Mouse (Mus musculus): ENCODE results near the gene Ip6k3. TPM values are rescaled to one million over a fixed set of nuclear protein-coding genes. Genes with fewer than 3 reads are reported as not detected.

The Ip6k3 gene
- polyA plus RNA-seq, 2 experiments: 0.47 to 0.76 TPM

DNA sequence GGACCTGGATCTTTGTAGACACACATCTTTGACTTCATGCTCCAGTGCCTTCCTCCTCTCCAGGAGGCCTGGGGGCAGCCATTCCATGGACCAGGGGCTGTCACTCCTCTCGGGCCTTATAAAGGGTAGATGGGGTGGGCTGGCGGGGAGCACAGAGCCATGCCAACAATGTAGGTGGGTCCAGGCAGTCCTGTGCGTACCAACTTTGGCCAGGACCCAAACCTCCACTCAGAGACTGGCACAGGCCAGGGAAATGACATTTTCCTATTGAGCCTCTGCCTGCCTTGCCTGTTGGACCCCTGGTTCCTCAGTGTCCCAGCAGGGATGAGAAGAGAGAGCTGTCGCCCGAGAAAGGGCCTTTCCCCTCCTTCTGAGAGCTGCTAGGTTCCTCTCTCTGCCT lies 14.8 kb upstream of the Ip6k3 start:
- H3K9ac ChIP-seq (ENCODE audit: low read depth, low read length, severe bottlenecking): no peak overlapping the region
- no peaks in the 10 kb centered on the region for H3K36me3 ChIP-seq (ENCODE audit: control insufficient read depth, insufficient read depth, low read length)
- no peak overlapping the region for H3K27ac ChIP-seq (replicated peaks; ENCODE audit: low read depth, low read length)
- H3K9me3 ChIP-seq (ENCODE audit: control insufficient read depth, low read length): no peaks in the 10 kb centered on the region
- DNase-seq (ENCODE audit: low spot score): no peak
- H3K4me3 ChIP-seq (replicated peaks; ENCODE audit: low read length): no peak overlapping the region
- ATAC-seq (ENCODE audit: low FRiP score, low read depth): no peak
- no peak for TF ChIP-seq POLR2A (IDR thresholded peaks at IDR 0.05; ENCODE audit: borderline replicate concordance, extremely low read depth, insufficient read depth, insufficient read length)
- H3K4me2 ChIP-seq (replicated peaks; ENCODE audit: low read depth, low read length, severe bottlenecking): no peak overlapping the region
- H3K27me3 ChIP-seq (ENCODE audit: control insufficient read depth, insufficient read depth, low read length): no peaks in the 10 kb centered on the region
- 77% methylated on average over 5 of the region's 5 CpGs for WGBS
- peaks cover 5% of the 10 kb centered on the region; the same call in 1 of the 2 replicates for H3K4me1 ChIP-seq (ENCODE audit: control insufficient read depth, insufficient read depth, low read length)

DNA sequence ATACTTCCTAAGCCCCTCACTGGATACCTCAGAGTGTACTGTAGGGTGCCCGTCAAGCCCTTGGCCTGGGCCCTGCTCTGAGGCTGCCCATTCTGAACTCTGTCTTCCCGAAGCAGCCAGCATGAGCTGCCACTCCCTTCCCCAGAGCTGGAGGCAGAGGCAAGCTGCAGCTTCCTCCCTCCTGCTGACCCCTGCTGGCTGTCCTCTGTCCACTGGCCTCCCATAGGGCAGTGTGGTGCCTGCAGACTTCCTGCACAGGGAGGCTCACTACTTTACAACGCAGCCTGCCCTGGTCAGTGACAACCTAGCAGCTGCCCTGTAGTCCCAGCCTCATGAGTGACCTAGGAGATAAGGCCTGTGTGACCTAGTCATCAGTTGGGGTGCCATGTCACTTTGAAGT lies 14.1 kb upstream of the Ip6k3 start:
- H3K4me1 ChIP-seq (ENCODE audit: control insufficient read depth, insufficient read depth, low read length): peaks cover 5% of the 10 kb centered on the region; the same call in 1 of the 2 replicates
- H3K4me3 ChIP-seq (replicated peaks; ENCODE audit: low read length): no peak overlapping the region
- WGBS: 40% methylated on average over 3 of the region's 3 CpGs
- TF ChIP-seq POLR2A (IDR thresholded peaks at IDR 0.05; ENCODE audit: borderline replicate concordance, extremely low read depth, insufficient read depth, insufficient read length): no peak
- H3K36me3 ChIP-seq (ENCODE audit: control insufficient read depth, insufficient read depth, low read length): no peaks in the 10 kb centered on the region
- ATAC-seq (ENCODE audit: low FRiP score, low read depth) (no peak), DNase-seq (ENCODE audit: low spot score) (no peak)
- H3K27ac ChIP-seq (replicated peaks; ENCODE audit: low read depth, low read length): no peak overlapping the region
- no peaks in the 10 kb centered on the region for H3K9me3 ChIP-seq (ENCODE audit: control insufficient read depth, low read length)
- H3K27me3 ChIP-seq (ENCODE audit: control insufficient read depth, insufficient read depth, low read length): no peaks in the 10 kb centered on the region
- H3K9ac ChIP-seq (ENCODE audit: low read depth, low read length, severe bottlenecking): no peak overlapping the region
- no peak overlapping the region for H3K4me2 ChIP-seq (replicated peaks; ENCODE audit: low read depth, low read length, severe bottlenecking)

DNA sequence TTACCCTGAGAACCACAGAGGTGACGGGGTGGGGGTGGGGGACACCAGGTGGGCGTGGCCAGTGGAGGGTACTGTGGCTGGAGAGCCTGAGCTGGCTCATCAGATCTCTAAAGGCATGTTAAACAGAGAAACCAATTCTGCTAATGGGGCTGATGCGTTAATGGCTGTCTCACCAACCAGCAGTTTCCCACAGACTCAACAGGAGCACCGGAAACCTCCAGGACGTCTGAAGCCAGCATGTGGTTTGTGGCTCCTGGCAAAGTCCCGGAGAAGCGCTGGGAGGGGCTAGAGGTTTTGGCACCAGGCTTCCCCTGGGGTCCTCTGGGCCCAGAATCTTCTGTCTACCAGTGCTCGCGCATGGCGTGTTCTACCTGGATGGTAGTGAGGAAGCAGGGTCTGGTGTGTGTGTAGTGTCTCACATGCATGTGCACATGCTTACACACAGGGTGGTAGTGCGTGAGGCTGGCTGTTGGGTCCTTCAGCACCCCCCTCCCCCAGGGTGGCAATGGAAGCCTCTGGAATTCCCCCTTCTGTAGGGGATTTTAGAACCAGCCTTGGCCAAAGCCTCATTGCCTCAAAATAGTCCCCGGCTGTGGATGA lies 12.2 kb upstream of the Ip6k3 start:
- Histone ChIP-seq H3K4me3 (replicated peaks; ENCODE audit: low read length) (no peak overlapping the region), H3K36me3 (ENCODE audit: control insufficient read depth, insufficient read depth, low read length) (no peaks in the 10 kb centered on the region), H3K9me3 (ENCODE audit: control insufficient read depth, low read length) (no peaks in the 10 kb centered on the region), H3K4me1 (ENCODE audit: control insufficient read depth, insufficient read depth, low read length) (peaks cover 16% of the 10 kb centered on the region), H3K4me2 (replicated peaks; ENCODE audit: low read depth, low read length, severe bottlenecking) (no peak overlapping the region), H3K27ac (replicated peaks; ENCODE audit: low read depth, low read length) (no peak overlapping the region), H3K9ac (ENCODE audit: low read depth, low read length, severe bottlenecking) (0 out of 2 replicates have a peak overlapping the region, but pooled peaks have one; percentile 16), H3K27me3 (ENCODE audit: control insufficient read depth, insufficient read depth, low read length) (no peaks in the 10 kb centered on the region)
- WGBS: 43% methylated on average over 12 of the region's 12 CpGs
- no peak for TF ChIP-seq POLR2A (IDR thresholded peaks at IDR 0.05; ENCODE audit: borderline replicate concordance, extremely low read depth, insufficient read depth, insufficient read length)
- ATAC-seq (ENCODE audit: low FRiP score, low read depth): no peak
- DNase-seq (ENCODE audit: low spot score): no peak

DNA sequence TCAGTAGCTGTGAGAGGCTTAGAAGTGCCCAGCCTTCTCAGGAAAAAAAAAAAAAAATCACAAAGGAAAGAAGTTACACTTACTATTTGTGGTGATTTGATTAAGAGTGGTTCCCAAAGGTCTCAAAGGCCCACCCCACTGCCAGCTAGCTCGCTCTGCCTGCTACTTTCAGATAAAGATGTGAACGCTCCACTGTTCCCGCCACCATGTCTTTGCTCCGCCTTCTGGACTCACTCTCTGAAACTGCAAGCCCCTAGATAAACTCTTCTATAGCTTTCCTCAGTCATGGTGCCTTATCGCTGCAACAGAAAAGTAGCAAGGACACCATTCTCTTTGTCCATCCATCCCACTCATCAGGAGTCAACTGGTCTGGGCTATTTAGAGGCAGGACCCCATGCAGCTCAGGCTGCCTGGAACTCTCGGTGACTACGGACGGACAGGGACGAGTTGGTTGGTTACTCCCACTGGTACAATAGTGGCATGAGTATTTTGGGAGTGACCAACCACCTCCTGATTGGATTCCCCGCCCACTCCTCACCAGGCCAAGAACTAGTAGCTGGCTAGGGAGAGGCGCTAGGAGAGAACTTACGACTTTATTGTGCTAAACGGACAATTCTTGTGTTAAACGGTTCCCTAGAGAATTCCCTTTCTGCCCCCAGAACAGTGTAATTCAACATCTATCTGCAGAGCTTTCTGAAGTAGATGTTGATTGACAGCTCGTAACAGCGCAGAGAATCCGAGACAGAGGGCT lies 11.0 kb upstream of the Ip6k3 start:
- no peak overlapping the region for H3K27ac ChIP-seq (replicated peaks; ENCODE audit: low read depth, low read length)

DNA sequence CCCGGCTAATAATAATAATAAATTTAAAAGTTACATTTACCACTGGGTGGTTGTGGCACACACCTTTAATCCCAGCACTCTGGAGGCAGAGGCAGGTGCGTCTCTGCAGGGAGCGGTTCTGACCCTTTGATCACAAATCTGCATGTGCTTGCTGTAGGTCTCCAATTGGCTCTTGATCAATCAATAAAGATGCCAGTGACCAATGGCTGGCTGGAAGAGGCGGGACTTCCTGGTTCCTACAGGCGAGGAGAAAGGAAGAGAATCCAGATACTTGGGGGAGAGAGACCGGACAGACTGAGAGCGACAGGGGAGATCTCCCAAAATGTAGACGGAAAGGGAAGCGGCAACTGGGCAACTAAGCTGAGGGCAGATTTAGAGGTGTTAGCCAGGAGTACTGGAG lies 10.4 kb upstream of the Ip6k3 start:
- WGBS: 93% methylated on average over 9 of the region's 9 CpGs
- no peaks in the 10 kb centered on the region for H3K36me3 ChIP-seq (ENCODE audit: control insufficient read depth, insufficient read depth, low read length)
- H3K4me2 ChIP-seq (replicated peaks; ENCODE audit: low read depth, low read length, severe bottlenecking): no peak overlapping the region
- H3K9ac ChIP-seq (ENCODE audit: low read depth, low read length, severe bottlenecking): no peak overlapping the region
- no peak overlapping the region for H3K27ac ChIP-seq (replicated peaks; ENCODE audit: low read depth, low read length)
- H3K27me3 ChIP-seq (ENCODE audit: control insufficient read depth, insufficient read depth, low read length): no peaks in the 10 kb centered on the region
- TF ChIP-seq POLR2A (IDR thresholded peaks at IDR 0.05; ENCODE audit: borderline replicate concordance, extremely low read depth, insufficient read depth, insufficient read length): no peak
- no peak overlapping the region for H3K4me3 ChIP-seq (replicated peaks; ENCODE audit: low read length)
- H3K9me3 ChIP-seq (ENCODE audit: control insufficient read depth, low read length): no peaks in the 10 kb centered on the region
- no peak for DNase-seq (ENCODE audit: low spot score)
- ATAC-seq (ENCODE audit: low FRiP score, low read depth): no peak
- peaks cover 16% of the 10 kb centered on the region for H3K4me1 ChIP-seq (ENCODE audit: control insufficient read depth, insufficient read depth, low read length)

More for the DNA sequence above, 11.0 kb upstream of the Ip6k3 start:
- H3K4me3 ChIP-seq (replicated peaks; ENCODE audit: low read length): no peak overlapping the region
- no peaks in the 10 kb centered on the region for H3K27me3 ChIP-seq (ENCODE audit: control insufficient read depth, insufficient read depth, low read length)
- ATAC-seq (ENCODE audit: low FRiP score, low read depth): no peak
- no peak for DNase-seq (ENCODE audit: low spot score)
- no peak for TF ChIP-seq POLR2A (IDR thresholded peaks at IDR 0.05; ENCODE audit: borderline replicate concordance, extremely low read depth, insufficient read depth, insufficient read length)
- H3K36me3 ChIP-seq (ENCODE audit: control insufficient read depth, insufficient read depth, low read length): no peaks in the 10 kb centered on the region
- no peak overlapping the region for H3K4me2 ChIP-seq (replicated peaks; ENCODE audit: low read depth, low read length, severe bottlenecking)
- WGBS: 89% methylated on average over 17 of the region's 17 CpGs
- H3K4me1 ChIP-seq (ENCODE audit: control insufficient read depth, insufficient read depth, low read length): peaks cover 16% of the 10 kb centered on the region
- H3K9me3 ChIP-seq (ENCODE audit: control insufficient read depth, low read length): no peaks in the 10 kb centered on the region
- H3K9ac ChIP-seq (ENCODE audit: low read depth, low read length, severe bottlenecking): no peak overlapping the region

Measured in limb, embryonic 14.5 days (tissue).